Mouse (Mus musculus) cerebellum, postnatal 36 days (tissue): ENCODE measurements around the gene Traf7.

Experiments
- DNase-seq, 2 experiments: peaks; one replicate each; pipeline ENCODE4 v3.0.0; 2021 to 2022; ENCODE audit warnings: mixed read lengths in 2 of 2

The Traf7 gene

DNA sequence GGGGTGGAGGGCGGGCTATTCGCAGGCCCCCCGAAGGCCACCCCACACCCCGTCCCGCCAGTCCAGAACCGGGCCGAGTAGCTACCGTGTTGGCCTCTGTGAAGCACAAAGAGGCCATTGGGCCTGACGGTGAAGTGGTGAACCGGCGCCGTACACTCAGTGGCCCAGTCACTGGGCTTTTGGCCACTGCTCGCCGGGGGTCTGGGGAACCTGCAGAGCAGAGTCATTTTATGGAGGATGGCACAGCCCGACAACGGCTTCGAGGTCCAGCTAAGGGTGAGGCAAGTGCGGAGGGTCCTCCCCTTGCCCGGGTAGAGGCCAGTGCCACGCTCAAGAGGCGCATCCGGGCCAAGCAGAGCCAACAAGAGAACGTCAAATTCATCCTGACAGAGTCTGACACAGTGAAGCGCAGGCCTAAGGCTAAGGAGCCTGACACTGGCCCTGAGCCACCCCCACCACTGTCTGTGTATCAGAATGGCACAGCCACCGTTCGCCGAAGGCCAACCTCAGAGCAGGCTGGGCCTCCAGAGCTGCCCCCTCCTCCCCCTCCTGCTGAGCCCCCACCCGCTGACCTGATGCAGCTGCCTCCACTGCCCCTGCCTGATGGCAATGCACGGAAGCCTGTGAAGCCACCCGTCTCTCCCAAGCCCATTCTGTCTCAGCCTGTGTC, 22.3 kb downstream of the Traf7 start:
- no peak for DNase-seq

DNA sequence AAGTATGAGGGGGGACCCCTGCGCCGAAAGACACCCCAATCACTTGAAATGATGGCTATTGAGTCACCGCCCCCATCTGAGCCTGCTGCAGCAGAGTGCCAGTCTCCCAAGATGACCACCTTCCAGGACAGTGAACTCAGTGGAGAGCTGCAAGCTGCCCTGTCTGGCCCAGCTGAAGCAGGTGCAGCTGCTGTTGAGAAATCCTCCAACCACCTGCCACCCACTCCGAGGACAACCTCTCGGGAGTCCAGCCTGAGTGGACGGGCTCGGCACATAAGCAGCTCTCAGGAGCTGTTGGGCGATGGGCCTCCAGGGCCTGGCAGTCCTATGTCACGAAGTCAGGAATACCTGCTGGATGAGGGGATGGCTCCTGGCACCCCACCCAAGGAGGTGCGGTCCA, 23.7 kb downstream of the Traf7 start:
- DNase-seq: no peak

DNA sequence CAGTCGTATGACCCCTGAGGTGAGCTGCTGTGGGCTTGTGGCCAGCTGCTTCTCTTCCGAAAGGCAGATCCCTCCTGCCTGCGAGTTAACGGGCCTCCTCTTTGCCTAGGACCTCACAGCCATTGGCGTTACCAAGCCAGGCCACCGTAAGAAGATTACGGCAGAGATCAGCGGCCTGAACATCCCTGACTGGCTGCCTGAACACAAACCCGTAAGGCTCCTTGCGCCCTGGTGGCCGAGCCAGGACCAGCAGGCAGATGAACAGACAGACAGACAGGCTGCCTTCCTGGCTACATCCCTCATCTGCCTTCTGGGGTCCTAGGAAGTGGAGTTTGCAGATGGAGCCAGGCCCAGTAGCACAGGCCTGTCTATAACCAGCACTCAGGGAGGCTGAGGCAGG, 25.5 kb downstream of the Traf7 start:
- DNase-seq: no peak

- DNase-seq: no peak
These were observed 31.7 kb downstream of the Traf7 start for GRCm38 (mm10) chr17:24496026-24496425.

DNA sequence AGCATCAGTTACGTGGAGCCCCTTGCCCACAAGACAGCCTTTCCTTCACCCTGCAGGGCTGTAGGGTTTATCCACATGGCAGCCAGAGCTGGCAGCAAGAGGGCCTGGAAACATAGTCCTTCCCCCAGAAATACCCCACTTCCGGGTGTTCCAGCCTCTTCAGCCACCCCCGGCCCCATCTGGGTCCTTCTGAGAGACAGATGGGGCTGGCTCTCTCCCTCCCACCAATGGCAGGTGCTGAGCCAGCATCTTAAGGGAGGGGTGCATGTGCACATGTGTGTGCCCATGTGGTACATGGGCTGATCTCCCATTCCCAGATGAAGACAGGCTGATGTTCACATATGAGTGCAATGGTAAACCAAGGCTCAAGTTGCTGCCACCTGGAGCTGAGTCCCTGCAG, 32.3 kb downstream of the Traf7 start:
- no peak for DNase-seq

DNA sequence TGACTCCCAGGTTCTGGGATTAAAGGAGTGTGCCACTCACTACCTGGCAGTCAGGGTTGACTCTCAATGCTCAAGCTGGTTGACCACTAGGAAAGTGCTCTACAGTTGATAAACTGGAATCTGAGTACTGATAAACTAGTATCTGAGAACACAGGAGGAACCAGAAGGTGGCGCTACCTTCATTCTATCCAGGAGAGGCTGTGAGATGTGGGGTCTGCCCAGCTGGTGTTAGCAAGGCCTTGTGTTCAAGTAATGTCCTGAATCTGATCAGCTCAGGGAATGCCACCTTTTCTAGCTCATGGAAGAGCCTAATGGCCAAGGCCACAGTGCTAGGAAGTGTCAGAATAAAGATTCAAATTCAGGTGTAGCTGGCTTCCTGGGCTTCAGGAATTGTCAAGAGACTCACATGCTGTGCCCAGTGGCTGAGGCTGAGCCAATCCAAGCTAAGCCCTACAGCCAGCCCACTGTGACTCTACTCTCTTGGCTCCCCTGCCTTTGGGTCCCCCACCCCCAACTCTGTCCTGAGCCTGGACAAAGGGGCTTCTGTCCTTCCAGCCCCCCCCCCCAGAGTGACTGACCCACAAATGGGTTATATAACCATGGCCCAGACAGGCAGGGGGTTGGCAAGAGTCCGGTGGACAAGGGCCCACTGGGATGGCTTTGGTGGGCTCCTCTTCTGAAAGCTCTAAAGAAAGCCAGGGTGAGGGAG, 33.0 kb downstream of the Traf7 start:
- DNase-seq: peak; percentile 53 to 66

DNA sequence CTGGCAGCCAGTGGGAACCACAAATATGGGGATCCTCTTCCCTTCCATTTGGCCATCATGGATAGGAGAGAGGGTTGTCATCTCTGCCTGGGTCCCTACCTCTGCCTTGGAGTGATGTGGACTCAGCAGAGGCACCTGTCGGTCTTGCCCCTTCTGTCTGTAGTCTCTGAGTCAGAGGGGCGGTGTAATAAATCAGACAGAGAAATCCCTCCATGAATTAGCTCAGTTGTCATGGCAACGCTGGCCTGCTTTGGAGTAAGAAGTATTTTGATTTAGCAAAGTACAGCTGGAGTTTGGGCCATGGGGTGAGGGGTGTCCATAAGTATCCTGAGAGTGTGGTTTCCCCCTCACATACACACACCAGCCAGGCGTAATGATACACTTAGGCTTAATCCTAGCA, 37.3 kb downstream of the Traf7 start:
- DNase-seq: no peak

- DNase-seq: no peak
These were observed 38.3 kb downstream of the Traf7 start for GRCm38 (mm10) chr17:24489265-24490030.

GRCm38 (mm10) chr17:24488662-24489264, 39.0 kb downstream of the Traf7 start:
- DNase-seq: peak; percentile 47 to 60

- peak; percentile 67 to 72 for DNase-seq
These were observed 39.5 kb downstream of the Traf7 start, which contains the start of gene Caskin1 for GRCm38 (mm10) chr17:24488186-24488661. TSS of gene Caskin1 (plus strand) at chr17:24488601.

GRCm38 (mm10) chr17:24485090-24485860, 42.5 kb downstream of the Traf7 start:
- DNase-seq: peak; percentile 13 to 46

GRCm38 (mm10) chr17:24483495-24483894, 44.2 kb downstream of the Traf7 start:
- no peak for DNase-seq

GRCm38 (mm10) chr17:24481027-24481815, 46.5 kb downstream of the Traf7 start:
- no peak for DNase-seq

DNA sequence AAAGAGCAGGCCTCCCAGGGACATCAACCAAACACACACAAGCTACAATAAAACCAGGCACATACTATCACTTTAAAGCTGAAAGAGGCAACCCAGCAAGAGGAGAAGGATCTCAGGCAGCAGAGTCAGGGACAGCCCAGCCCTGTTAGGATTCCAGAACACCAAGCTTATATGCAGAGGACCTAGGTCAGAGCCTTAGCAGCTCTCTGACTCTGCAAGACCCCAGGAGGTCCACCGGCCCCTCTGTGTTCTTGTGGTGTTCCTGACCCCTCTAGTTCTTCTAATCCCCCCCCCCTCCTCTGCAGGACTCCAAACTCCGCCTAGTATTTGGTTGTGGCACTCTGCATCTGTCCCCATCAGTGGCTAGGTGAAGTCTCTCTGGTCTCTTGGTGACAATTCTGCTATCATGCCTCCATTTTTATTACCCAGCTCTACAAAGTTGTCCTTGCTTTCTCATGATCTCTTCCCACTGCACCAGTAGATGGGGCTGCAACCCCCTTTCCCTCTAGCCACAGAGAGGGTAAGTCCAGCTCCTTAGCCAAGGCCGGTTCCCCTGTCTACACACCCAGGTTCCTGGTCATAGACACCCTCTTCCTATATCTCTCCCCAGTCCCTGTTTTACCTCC, 47.4 kb downstream of the Traf7 start:
- no peak for DNase-seq

DNA sequence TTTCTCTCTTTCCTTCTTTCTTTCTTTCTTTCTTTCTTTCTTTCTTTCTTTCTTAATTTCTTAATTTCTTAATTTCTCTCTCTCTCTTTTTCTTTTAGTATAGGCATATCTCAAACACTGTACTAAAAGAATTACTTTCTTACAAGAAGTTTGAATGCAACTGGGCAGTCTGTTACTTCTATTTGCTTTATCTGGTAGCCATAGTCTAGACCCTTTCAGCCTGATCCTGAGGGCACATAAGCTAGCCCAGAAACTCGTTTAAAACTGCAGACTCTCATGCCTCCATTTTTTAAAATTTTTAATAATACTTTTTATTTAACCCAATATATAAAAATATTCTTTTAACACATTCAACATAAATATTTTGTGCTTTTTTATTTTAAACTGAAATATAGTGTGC, 48.3 kb downstream of the Traf7 start:
- no peak for DNase-seq

DNA sequence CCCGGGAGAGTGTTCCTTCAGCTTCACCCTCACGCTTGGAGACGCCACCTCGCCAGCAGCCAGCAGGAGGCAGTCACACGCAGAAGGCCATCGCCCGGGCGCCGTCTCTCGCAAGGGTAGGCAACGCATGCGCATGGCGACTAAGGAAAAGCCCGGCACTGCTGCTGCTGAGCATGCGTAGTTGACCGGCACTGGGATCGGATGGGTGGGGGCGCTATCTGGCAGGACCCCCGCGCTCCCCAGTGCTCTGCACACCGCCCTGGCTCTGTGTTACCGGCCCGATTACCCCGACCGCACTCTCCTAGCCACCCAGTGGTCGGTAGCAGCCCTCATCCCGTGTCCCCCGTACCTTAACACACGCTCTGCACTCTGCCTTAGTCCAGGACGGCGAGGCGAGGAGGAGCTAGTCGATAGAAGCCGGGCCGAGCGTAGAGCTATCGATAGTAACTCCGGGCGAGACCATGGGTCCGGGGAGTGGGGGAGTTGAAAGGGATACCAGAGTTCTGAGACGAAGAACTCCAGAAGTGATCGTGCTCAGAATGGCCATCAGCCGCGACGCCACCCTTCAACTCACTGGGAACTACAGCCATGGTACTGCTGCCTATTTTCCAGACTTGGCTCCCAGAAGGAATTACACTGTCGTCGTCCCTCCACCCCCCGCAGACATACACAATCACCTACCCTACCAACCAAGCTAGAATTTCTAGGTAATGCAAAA, 48.9 kb downstream of the Traf7 start, which contains the start of gene Mlst8:
Mlst8 (minus strand) TSS at position 416 of the 718 bp plus-strand sequence.
- DNase-seq: peak; percentile 98 to 99

DNA sequence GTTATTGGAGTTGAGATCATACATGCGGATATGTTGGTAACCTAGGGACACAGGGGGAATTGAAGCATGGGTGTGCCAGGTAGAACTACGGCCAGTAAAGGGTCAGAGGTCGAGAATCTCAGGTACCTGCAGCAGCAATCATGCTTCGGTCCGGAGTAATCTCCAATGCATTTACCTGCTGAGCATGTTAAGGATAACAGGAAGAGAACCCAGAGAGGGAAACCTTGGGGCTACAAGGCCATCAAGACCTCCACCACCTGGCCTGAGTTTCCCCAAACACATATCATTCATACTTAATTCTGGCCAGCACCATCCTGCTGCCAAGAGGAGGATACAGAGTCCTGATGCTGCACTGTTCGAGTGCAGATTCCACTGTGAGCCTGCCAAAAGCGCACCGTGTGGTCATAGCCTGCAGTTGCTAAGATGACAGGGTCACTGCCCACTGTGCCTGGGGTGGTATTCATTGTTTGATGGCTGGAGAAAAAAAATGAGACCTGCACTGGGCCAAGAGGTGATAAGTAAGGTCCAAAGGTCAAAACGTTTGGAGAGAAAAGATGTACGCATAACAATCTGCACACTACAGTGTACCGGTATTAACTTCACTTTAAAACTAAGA, 49.6 kb downstream of the Traf7 start:
- DNase-seq: peak; percentile 43

GRCm38 (mm10) chr17:24477053-24477984, 50.4 kb downstream of the Traf7 start:
- no peak for DNase-seq
